Comparison of ENCODE assay signal across 18 mouse cellular contexts in genomic region chr10:37439863-37440613, GRCm38 (mm10).
DNase-seq lines count a peak whose midpoint lies in the region; ATAC-seq and TF ChIP-seq lines count a peak whose summit lies in the region.
"Had no signal": no experiment of that assay in that cellular context is flagged by ENCODE, and none has a peak within 500 bp of the region (broad histone marks: within the 10 kb centered on the region; RNA-seq: fewer than 3 reads in every experiment).

No protein-coding gene starts in this region.

- no peak overlapping the region for H3K9ac ChIP-seq in lung, embryonic 14.5 days
- H3K9ac ChIP-seq in forebrain, embryonic 16.5 days (replicated peaks; ENCODE audit: low read depth, low read length), result no peak overlapping the region
- no peak overlapping the region for H3K9ac ChIP-seq in midbrain, embryonic 11.5 days (ENCODE audit: low read length)
- H3K9ac ChIP-seq: heart, embryonic 15.5 days; limb, embryonic 13.5 days had no signal

- no peaks in the 10 kb centered on the region for H3K4me1 ChIP-seq in lung, embryonic 14.5 days (ENCODE audit: insufficient read depth)
- peaks cover 3% of the 10 kb centered on the region; the same call in 1 of the 2 replicates for H3K4me1 ChIP-seq in forebrain, embryonic 16.5 days (replicated peaks; ENCODE audit: control insufficient read depth, insufficient read depth, low read length)
- peaks cover 2% of the 10 kb centered on the region; the same call in 1 of the 2 replicates for H3K4me1 ChIP-seq in midbrain, embryonic 11.5 days (ENCODE audit: control insufficient read depth, insufficient read depth, low read length)
- H3K4me1 ChIP-seq: heart, embryonic 15.5 days had no signal

- H3K27me3 ChIP-seq in lung, embryonic 14.5 days (ENCODE audit: insufficient read depth, low read length), result no peaks in the 10 kb centered on the region
- H3K27me3 ChIP-seq in forebrain, embryonic 16.5 days (replicated peaks; ENCODE audit: control insufficient read depth, insufficient read depth, low read length), result no peaks in the 10 kb centered on the region
- no peaks in the 10 kb centered on the region for H3K27me3 ChIP-seq in midbrain, embryonic 11.5 days (ENCODE audit: control insufficient read depth, insufficient read depth, low read length)
- H3K27me3 ChIP-seq: heart, embryonic 15.5 days; limb, embryonic 13.5 days had no signal

- TF ChIP-seq CTCF in lung, embryonic 14.5 days (IDR thresholded peaks at IDR 0.05; ENCODE audit: low read depth), result no peak

- H3K36me3 ChIP-seq in lung, embryonic 14.5 days (ENCODE audit: insufficient read depth), result no peaks in the 10 kb centered on the region
- H3K36me3 ChIP-seq in forebrain, embryonic 16.5 days (ENCODE audit: control insufficient read depth, insufficient read depth), result no peaks in the 10 kb centered on the region
- H3K36me3 ChIP-seq in midbrain, embryonic 11.5 days (ENCODE audit: control insufficient read depth, insufficient read depth, low read length), result no peaks in the 10 kb centered on the region
- H3K36me3 ChIP-seq: G1E; heart, embryonic 15.5 days; limb, embryonic 13.5 days had no signal

- no peak overlapping the region for H3K27ac ChIP-seq in lung, embryonic 14.5 days (ENCODE audit: low read depth)
- no peak overlapping the region for H3K27ac ChIP-seq in forebrain, embryonic 16.5 days (ENCODE audit: low read length)
- peak overlapping the region; percentile 23; the same call in 1 of the 2 replicates for H3K27ac ChIP-seq in midbrain, embryonic 11.5 days (ENCODE audit: low read depth, low read length)
- H3K27ac ChIP-seq: heart, embryonic 15.5 days; layer of hippocampus, adult 2 months; limb, embryonic 13.5 days; macrophage; stomach, postnatal 0 days had no signal

- no peaks in the 10 kb centered on the region for H3K9me3 ChIP-seq in lung, embryonic 14.5 days (ENCODE audit: low read depth, low read length)
- H3K9me3 ChIP-seq in forebrain, embryonic 16.5 days (ENCODE audit: control insufficient read depth, low read length), result no peaks in the 10 kb centered on the region
- no peaks in the 10 kb centered on the region for H3K9me3 ChIP-seq in midbrain, embryonic 11.5 days (ENCODE audit: control insufficient read depth, low read length)
- H3K9me3 ChIP-seq: G1E; heart, embryonic 15.5 days; limb, embryonic 13.5 days had no signal

- no peak for ATAC-seq in lung, embryonic 14.5 days (ENCODE audit: insufficient read depth)
- ATAC-seq in forebrain, embryonic 16.5 days, result peak; percentile 90
- ATAC-seq in midbrain, embryonic 11.5 days (ENCODE audit: low FRiP score), result peak; percentile 96

- H3K4me2 ChIP-seq in lung, embryonic 14.5 days, result no peak overlapping the region
- H3K4me2 ChIP-seq in forebrain, embryonic 16.5 days (ENCODE audit: low read length), result no peak overlapping the region
- H3K4me2 ChIP-seq in midbrain, embryonic 11.5 days, result no peak overlapping the region
- H3K4me2 ChIP-seq: heart, embryonic 15.5 days; limb, embryonic 13.5 days had no signal

- H3K4me3 ChIP-seq in lung, embryonic 14.5 days (ENCODE audit: low read depth, low read length), result no peak overlapping the region
- H3K4me3 ChIP-seq in forebrain, embryonic 16.5 days (replicated peaks; ENCODE audit: low read length), result no peak overlapping the region
- H3K4me3 ChIP-seq in midbrain, embryonic 11.5 days (ENCODE audit: low read depth, low read length), result no peak overlapping the region
- H3K4me3 ChIP-seq: erythroblast, embryonic 14.5 days; heart, embryonic 15.5 days; layer of hippocampus, adult 2 months; limb, embryonic 13.5 days had no signal

- WGBS in lung, embryonic 14.5 days, result 60% methylated on average over 4 of the region's 4 CpGs
- 6% methylated on average over 4 of the region's 4 CpGs for WGBS in forebrain, embryonic 16.5 days
- WGBS in midbrain, embryonic 11.5 days, result 25% methylated on average over 4 of the region's 4 CpGs

- peak; percentile 21 for DNase-seq in lung, embryonic 14.5 days
- no peak for DNase-seq in lung, postnatal 14 days
- DNase-seq in midbrain, embryonic 11.5 days (ENCODE audit: low spot score, missing footprints), result peak; percentile 89
- DNase-seq in retina, embryonic 14.5 days (ENCODE audit: low spot score), result peak; percentile 10
- no peak for DNase-seq in heart, adult 9 months (ENCODE audit: low spot score in 2 of 2)
- DNase-seq in right cerebral cortex, postnatal 36 days (ENCODE audit: low spot score in 2 of 2), result no peak
- DNase-seq: adrenal gland, adult 2 months; cerebellum, adult 9-11 months; heart, adult 11 months; thymus, postnatal 14 days had no signal

Comparison
In these comparisons a context has a peak if more than half of its experiments do, and no peak if none do; other contexts are left out.
1. DNase-seq: peak in lung, embryonic 14.5 days (single experiment), midbrain, embryonic 11.5 days (single experiment) and retina, embryonic 14.5 days (single experiment); none in lung, postnatal 14 days (single experiment), heart, adult 9 months (0 of 2) and right cerebral cortex, postnatal 36 days (0 of 2).